Mouse (Mus musculus): ENCODE data around the gene Ckap4.
"Not testable (repeated sequence)": the region's sequence is repeated elsewhere in the genome, so short reads cannot be mapped to it uniquely, and the experiment has no call there.

Gene Ckap4

GRCm38 (mm10) chr10:84498867-84499266 lies 35.0 kb downstream of the Ckap4 start:
- DNase-seq (ENCODE audit: low spot score in 2 of 2) = no peak

GRCm38 (mm10) chr10:84496805-84497204 lies 37.1 kb downstream of the Ckap4 start:
- no peak for DNase-seq (ENCODE audit: low spot score in 2 of 2)

GRCm38 (mm10) chr10:84494432-84494831 lies 39.4 kb downstream of the Ckap4 start:
- DNase-seq (ENCODE audit: low spot score in 2 of 2) = no peak

- DNase-seq (ENCODE audit: low spot score in 2 of 2) = no peak
Observed at GRCm38 (mm10) chr10:84490115-84490514, 43.7 kb downstream of the Ckap4 start.

- DNase-seq (ENCODE audit: low spot score in 2 of 2) = peak in 1 of 2 experiments; percentile 34
Observed at GRCm38 (mm10) chr10:84488315-84488714, 45.5 kb downstream of the Ckap4 start.

GRCm38 (mm10) chr10:84484661-84485060 lies 49.2 kb downstream of the Ckap4 start:
- DNase-seq (ENCODE audit: low spot score in 2 of 2) = no peak

- no peak for DNase-seq (ENCODE audit: low spot score in 2 of 2)
Observed at GRCm38 (mm10) chr10:84483553-84483952, 50.3 kb downstream of the Ckap4 start.

GRCm38 (mm10) chr10:84483069-84483468 lies 50.8 kb downstream of the Ckap4 start:
- no peak for DNase-seq (ENCODE audit: low spot score in 2 of 2)

- DNase-seq (ENCODE audit: low spot score in 2 of 2) = not testable (repeated sequence)
Observed at GRCm38 (mm10) chr10:84482418-84482817, 51.4 kb downstream of the Ckap4 start.

- DNase-seq (ENCODE audit: low spot score in 2 of 2) = no peak
Observed at GRCm38 (mm10) chr10:84481327-84481671, 52.6 kb downstream of the Ckap4 start.

- DNase-seq (ENCODE audit: low spot score in 2 of 2) = peak in 1 of 2 experiments; percentile 26
Observed at GRCm38 (mm10) chr10:84480667-84481326, 53.1 kb downstream of the Ckap4 start.

GRCm38 (mm10) chr10:84480146-84480545 lies 53.7 kb downstream of the Ckap4 start:
- DNase-seq (ENCODE audit: low spot score in 2 of 2) = no peak

GRCm38 (mm10) chr10:84477613-84478076 lies 56.2 kb downstream of the Ckap4 start:
- no peak for DNase-seq (ENCODE audit: low spot score in 2 of 2)

- DNase-seq (ENCODE audit: low spot score in 2 of 2) = no peak
Observed at GRCm38 (mm10) chr10:84477045-84477612, 56.7 kb downstream of the Ckap4 start.

Measured in urinary bladder, postnatal 4 days (tissue).